Mouse (Mus musculus): ENCODE results near the gene Acss1. TPM values are rescaled to one million over a fixed set of nuclear protein-coding genes. Genes with fewer than 3 reads are reported as not detected.

Acss1 gene
- polyA plus RNA-seq, 1 experiment from 2014 or later = 19.8 TPM

- ATAC-seq (ENCODE audit: low FRiP score, low read depth) = no peak
- Histone ChIP-seq H3K27me3 (peaks cover 9% of the 10 kb centered on the region; the same call in 1 of the 2 replicates), H3K4me3 (no peak overlapping the region), H3K27ac (replicated peaks) (no peak overlapping the region), H3K9me3 (no peaks in the 10 kb centered on the region), H3K36me3 (no peaks in the 10 kb centered on the region), H3K4me1 (replicated peaks) (0 out of 2 replicates have a peak, but pooled peaks cover 8% of the 10 kb centered on the region), H3K4me2 (no peak overlapping the region), H3K9ac (no peak overlapping the region)
- 21% methylated on average over 1 of the region's 1 CpGs for WGBS
Observed at GRCm38 (mm10) chr2:150675525-150675924, 7.2 kb upstream of the Acss1 start.

GRCm38 (mm10) chr2:150674900-150675299 lies 6.6 kb upstream of the Acss1 start:
- ATAC-seq (ENCODE audit: low FRiP score, low read depth) = peak; percentile 56
- Histone ChIP-seq H3K9ac (no peak overlapping the region), H3K9me3 (no peaks in the 10 kb centered on the region), H3K4me1 (replicated peaks) (0 out of 2 replicates have a peak, but pooled peaks cover 8% of the 10 kb centered on the region), H3K27me3 (peaks cover 9% of the 10 kb centered on the region; the same call in 1 of the 2 replicates), H3K4me2 (no peak overlapping the region), H3K4me3 (no peak overlapping the region), H3K36me3 (no peaks in the 10 kb centered on the region), H3K27ac (replicated peaks) (no peak overlapping the region)
- 2% methylated on average over 2 of the region's 2 CpGs for WGBS

GRCm38 (mm10) chr2:150673929-150674328 lies 5.6 kb upstream of the Acss1 start:
- Histone ChIP-seq H3K4me1 (replicated peaks) (0 out of 2 replicates have a peak, but pooled peaks cover 8% of the 10 kb centered on the region), H3K27me3 (peaks cover 9% of the 10 kb centered on the region; the same call in 1 of the 2 replicates), H3K27ac (replicated peaks) (no peak overlapping the region), H3K4me2 (no peak overlapping the region), H3K9me3 (no peaks in the 10 kb centered on the region), H3K36me3 (no peaks in the 10 kb centered on the region), H3K9ac (no peak overlapping the region), H3K4me3 (no peak overlapping the region)
- no peak for ATAC-seq (ENCODE audit: low FRiP score, low read depth)
- 91% methylated on average over 11 of the region's 11 CpGs for WGBS

DNA sequence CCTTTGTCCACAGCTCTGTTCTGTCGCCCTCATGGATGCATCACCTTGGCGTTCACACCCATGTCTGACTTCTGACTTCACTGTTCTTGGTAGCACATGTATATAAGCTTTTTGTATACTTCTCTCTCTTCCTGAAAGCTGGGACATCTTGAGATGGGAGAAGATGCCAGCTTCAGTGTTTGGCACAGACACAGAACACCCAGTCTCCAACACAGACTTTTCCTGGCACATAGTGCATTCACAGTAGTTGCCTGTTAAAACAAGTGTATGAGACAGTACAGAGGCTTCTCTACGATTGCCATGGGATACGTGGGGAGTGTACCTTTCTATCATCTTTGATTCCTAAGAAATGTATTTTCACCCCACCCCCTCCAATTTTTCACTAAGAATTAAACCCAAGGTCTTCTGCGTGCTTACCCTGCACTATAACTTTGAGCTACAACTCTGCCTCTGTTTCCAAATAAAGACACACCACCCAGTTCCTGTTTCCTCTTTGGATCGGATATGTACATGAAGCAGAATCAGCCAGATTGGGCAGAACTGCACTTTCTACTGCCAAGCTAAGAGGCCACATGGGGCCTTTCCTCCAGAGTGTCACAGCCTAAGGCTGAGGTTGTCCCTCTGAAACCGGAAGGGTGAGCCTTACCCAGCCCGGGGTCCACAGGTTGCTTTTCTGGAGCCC lies 3.5 kb upstream of the Acss1 start:
- WGBS = 89% methylated on average over 8 of the region's 8 CpGs
- H3K27ac ChIP-seq (replicated peaks) = no peak overlapping the region
- no peak for ATAC-seq (ENCODE audit: low FRiP score, low read depth)
- peaks cover 6% of the 10 kb centered on the region; the same call in 1 of the 2 replicates for H3K27me3 ChIP-seq
- H3K36me3 ChIP-seq = no peaks in the 10 kb centered on the region
- no peaks in the 10 kb centered on the region for H3K9me3 ChIP-seq
- no peak overlapping the region for H3K9ac ChIP-seq
- peaks cover 24% of the 10 kb centered on the region for H3K4me1 ChIP-seq (replicated peaks)
- no peak overlapping the region for H3K4me3 ChIP-seq
- no peak overlapping the region for H3K4me2 ChIP-seq

GRCm38 (mm10) chr2:150670926-150671325 lies 2.6 kb upstream of the Acss1 start:
- no peaks in the 10 kb centered on the region for H3K9me3 ChIP-seq
- H3K4me1 ChIP-seq (replicated peaks) = peaks cover 25% of the 10 kb centered on the region
- H3K27ac ChIP-seq (replicated peaks) = no peak overlapping the region
- no peak overlapping the region for H3K9ac ChIP-seq
- no peak for ATAC-seq (ENCODE audit: low FRiP score, low read depth)
- H3K36me3 ChIP-seq = no peaks in the 10 kb centered on the region
- H3K4me3 ChIP-seq = no peak overlapping the region
- H3K27me3 ChIP-seq = 0 out of 2 replicates have a peak, but pooled peaks cover 4% of the 10 kb centered on the region
- WGBS = 85% methylated on average over 1 of the region's 1 CpGs
- H3K4me2 ChIP-seq = no peak overlapping the region

- Histone ChIP-seq H3K9ac (no peak overlapping the region), H3K27me3 (peaks cover 8% of the 10 kb centered on the region; the same call in 1 of the 2 replicates), H3K4me1 (replicated peaks) (peaks cover 20% of the 10 kb centered on the region), H3K9me3 (no peaks in the 10 kb centered on the region), H3K27ac (replicated peaks) (no peak overlapping the region), H3K36me3 (no peaks in the 10 kb centered on the region), H3K4me3 (no peak overlapping the region), H3K4me2 (no peak overlapping the region)
- 68% methylated on average over 2 of the region's 2 CpGs for WGBS
- no peak for ATAC-seq (ENCODE audit: low FRiP score, low read depth)
Observed at GRCm38 (mm10) chr2:150669454-150670045, 1.2 kb upstream of the Acss1 start.

- H3K9ac ChIP-seq = no peak overlapping the region
- peak overlapping the region; percentile 83; the same call in 1 of the 2 replicates for H3K4me2 ChIP-seq
- H3K36me3 ChIP-seq = no peaks in the 10 kb centered on the region
- no peak for ATAC-seq (ENCODE audit: low FRiP score, low read depth)
- peaks cover 8% of the 10 kb centered on the region; the same call in 1 of the 2 replicates for H3K27me3 ChIP-seq
- no peak overlapping the region for H3K4me3 ChIP-seq
- H3K4me1 ChIP-seq (replicated peaks) = peaks cover 17% of the 10 kb centered on the region
- no peaks in the 10 kb centered on the region for H3K9me3 ChIP-seq
- WGBS = 82% methylated on average over 5 of the region's 5 CpGs
- H3K27ac ChIP-seq (replicated peaks) = no peak overlapping the region
Observed at GRCm38 (mm10) chr2:150668956-150669355, 656 bp upstream of the Acss1 start.

- Histone ChIP-seq H3K27ac (replicated peaks) (peak overlapping the region; percentile 69), H3K4me3 (peak overlapping the region; percentile 55), H3K27me3 (peaks cover 8% of the 10 kb centered on the region; the same call in 1 of the 2 replicates), H3K4me2 (peak overlapping the region; percentile 83), H3K36me3 (no peaks in the 10 kb centered on the region), H3K9ac (peak overlapping the region; percentile 59), H3K4me1 (replicated peaks) (peaks cover 17% of the 10 kb centered on the region), H3K9me3 (no peaks in the 10 kb centered on the region)
- 2% methylated on average over 17 of the region's 17 CpGs for WGBS
- peak; percentile 60 for ATAC-seq (ENCODE audit: low FRiP score, low read depth)
Observed at GRCm38 (mm10) chr2:150667065-150667819, 1.1 kb downstream of the Acss1 start.

DNA sequence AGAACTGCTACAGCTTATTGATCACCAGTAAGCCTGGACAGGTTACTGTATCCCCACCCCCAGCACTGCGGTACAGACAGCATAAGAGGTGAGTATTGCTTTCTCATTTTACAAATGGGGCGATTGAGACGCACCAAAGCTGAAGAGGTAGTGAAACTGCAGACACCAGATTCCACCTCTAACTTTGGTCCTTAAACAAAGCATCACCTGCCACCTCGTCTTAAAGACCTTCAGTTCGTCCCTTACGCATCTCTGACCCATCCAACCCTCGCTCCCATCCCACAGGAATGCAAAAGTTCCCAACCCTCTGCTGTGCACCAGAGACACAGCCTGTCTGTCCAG lies 1.6 kb downstream of the Acss1 start:
- H3K4me1 ChIP-seq (replicated peaks) = peaks cover 17% of the 10 kb centered on the region
- H3K4me3 ChIP-seq = peak overlapping the region; percentile 55
- H3K27me3 ChIP-seq = peaks cover 8% of the 10 kb centered on the region; the same call in 1 of the 2 replicates
- ATAC-seq (ENCODE audit: low FRiP score, low read depth) = no peak
- H3K36me3 ChIP-seq = no peaks in the 10 kb centered on the region
- 44% methylated on average over 7 of the region's 7 CpGs for WGBS
- H3K9ac ChIP-seq = peak overlapping the region; percentile 59; the same call in 1 of the 2 replicates
- H3K27ac ChIP-seq (replicated peaks) = peak overlapping the region; percentile 69; the same call in 1 of the 2 replicates
- no peaks in the 10 kb centered on the region for H3K9me3 ChIP-seq
- peak overlapping the region; percentile 83 for H3K4me2 ChIP-seq

GRCm38 (mm10) chr2:150665534-150666451 lies 2.5 kb downstream of the Acss1 start:
- no peak for ATAC-seq (ENCODE audit: low FRiP score, low read depth)
- Histone ChIP-seq H3K27ac (replicated peaks) (peak overlapping the region; percentile 28; the same call in 1 of the 2 replicates), H3K36me3 (no peaks in the 10 kb centered on the region), H3K4me1 (replicated peaks) (peaks cover 17% of the 10 kb centered on the region), H3K27me3 (peaks cover 8% of the 10 kb centered on the region; the same call in 1 of the 2 replicates), H3K9me3 (no peaks in the 10 kb centered on the region), H3K4me3 (no peak overlapping the region), H3K9ac (no peak overlapping the region), H3K4me2 (peak overlapping the region; percentile 33)
- WGBS = 51% methylated on average over 10 of the region's 10 CpGs

- Histone ChIP-seq H3K4me1 (replicated peaks) (peaks cover 17% of the 10 kb centered on the region), H3K27ac (replicated peaks) (0 out of 2 replicates have a peak overlapping the region, but pooled peaks have one; percentile 28), H3K4me2 (peak overlapping the region; percentile 33; the same call in 1 of the 2 replicates), H3K36me3 (no peaks in the 10 kb centered on the region), H3K9ac (no peak overlapping the region), H3K9me3 (no peaks in the 10 kb centered on the region), H3K4me3 (no peak overlapping the region), H3K27me3 (peaks cover 8% of the 10 kb centered on the region; the same call in 1 of the 2 replicates)
- WGBS = 70% methylated on average over 2 of the region's 2 CpGs
- ATAC-seq (ENCODE audit: low FRiP score, low read depth) = no peak
Observed at GRCm38 (mm10) chr2:150665006-150665405, 3.3 kb downstream of the Acss1 start.

Measured in hindbrain, embryonic 15.5 days (tissue).